Mouse (Mus musculus) midbrain, postnatal 0 days (tissue): ENCODE measurements around the gene Fmnl2. TPM values are rescaled to one million over a fixed set of nuclear protein-coding genes. Genes with fewer than 3 reads are reported as not detected.

Experiments
- ATAC-seq: fragments of 200-750 bp; cut with Nextera tagmentation; 2 replicates; pipeline ENCODE4 v1.8.0; 2017; ENCODE audit warnings: moderate number of reproducible peaks, mild to moderate bottlenecking, moderate TSS enrichment, moderate library complexity; ENCODE audit not compliant: low FRiP score
- DNase-seq: peaks from one replicate; pipeline ENCODE4 v3.0.0-alpha.2; 2015; ENCODE audit warnings: low spot score
- H3K27ac ChIP-seq: fragments of 300-500 bp; sonication (generic); 2 replicates; pipeline ENCODE4 v1.5.1; 2014; ENCODE audit warnings: low read depth, mild to moderate bottlenecking, low read length, mixed read lengths
- H3K27me3 ChIP-seq: fragments of 300-500 bp; sonication (generic); 2 replicates; pipeline ENCODE4 v1.6.1; 2014; ENCODE audit warnings: low read length, control low read depth, mixed read lengths; ENCODE audit not compliant: insufficient read depth
- H3K36me3 ChIP-seq: fragments of 300-500 bp; sonication (generic); 2 replicates; pipeline ENCODE4 v1.6.1; 2014; ENCODE audit warnings: low read length, control low read depth, mixed read lengths; ENCODE audit not compliant: insufficient read depth
- H3K4me1 ChIP-seq: fragments of 300-500 bp; sonication (generic); 2 replicates; pipeline ENCODE4 v1.6.1; 2014; ENCODE audit warnings: mild to moderate bottlenecking, control low read depth, antibody characterized with exemption, low read length, mixed read lengths; ENCODE audit not compliant: insufficient read depth
- H3K4me2 ChIP-seq: fragments of 300-500 bp; sonication (generic); 2 replicates; pipeline ENCODE4 v1.6.1; 2014; ENCODE audit warnings: low read depth, mild to moderate bottlenecking, low read length, mixed read lengths; ENCODE audit not compliant: poor library complexity, severe bottlenecking
- H3K4me3 ChIP-seq: fragments of 300-500 bp; sonication (generic); 2 replicates; pipeline ENCODE4 v1.5.1; 2014; ENCODE audit warnings: low read depth, mild to moderate bottlenecking, low read length, moderate library complexity
- H3K9ac ChIP-seq: fragments of 300-500 bp; sonication (generic); replicated peaks from 2 replicates; pipeline ENCODE4 v1.6.1; 2014; ENCODE audit warnings: mild to moderate bottlenecking, low read length, moderate library complexity, mixed read lengths; ENCODE audit not compliant: poor library complexity, severe bottlenecking
- H3K9me3 ChIP-seq: fragments of 300-500 bp; sonication (generic); 2 replicates; pipeline ENCODE4 v1.6.1; 2016; ENCODE audit warnings: low read length, control low read depth
- CTCF ChIP-seq: IDR thresholded peaks from 2 replicates; pipeline ENCODE4 v1.5.1; 2016; ENCODE audit warnings: antibody characterized with exemption, mild to moderate bottlenecking
- WGBS: fragments of 180-500 bp; shearing (Covaris S2); extraction: QIAGEN DNeasy Blood & Tissue Kit; methylation state at CpG from one replicate; pipeline ENCODE4 v1.1.7; 2014; 5-methylcytosine and 5-hydroxymethylcytosine counted together
- polyA plus RNA-seq: library from polyadenylated mRNA; unstranded; fragments of >200 nt; fragmentation: Nextera tagmentation; extraction: Ambion mirVana; gene quantifications from 2 replicates; pipeline ENCODE4 v1.2.1, GENCODE M21; 2015
- total RNA-seq: library from RNA; depleted of rRNA; stranded (reverse); fragments of >200 nt; gene quantifications from 2 replicates; pipeline ENCODE4 v1.2.3, GENCODE M21; 2014

Gene Fmnl2
- total and polyA plus RNA-seq, 2 experiments from 2014 or later = 8.4 to 27.0 TPM

GRCm38 (mm10) chr2:52949556-52949955, 91.9 kb downstream of the Fmnl2 start:
- peak; percentile 27 for TF ChIP-seq CTCF
- 95% methylated on average over 4 of the region's 4 CpGs for WGBS

GRCm38 (mm10) chr2:52950226-52950625, 92.6 kb downstream of the Fmnl2 start:
- DNase-seq = no peak
- 83% methylated on average over 4 of the region's 4 CpGs for WGBS

More at GRCm38 (mm10) chr2:52949556-52949955, 91.9 kb downstream of the Fmnl2 start:
- H3K4me2 ChIP-seq = no peak overlapping the region
- ATAC-seq (no peak), DNase-seq (no peak)
- H3K4me1 ChIP-seq = no peaks in the 10 kb centered on the region
- no peaks in the 10 kb centered on the region for H3K36me3 ChIP-seq
- no peaks in the 10 kb centered on the region for H3K27me3 ChIP-seq
- no peak overlapping the region for H3K4me3 ChIP-seq
- H3K9ac ChIP-seq = no peak overlapping the region
- H3K27ac ChIP-seq = no peak overlapping the region
- H3K9me3 ChIP-seq = no peaks in the 10 kb centered on the region

GRCm38 (mm10) chr2:52952202-52952730, 94.6 kb downstream of the Fmnl2 start:
- Histone ChIP-seq H3K9me3 (no peaks in the 10 kb centered on the region), H3K27ac (no peak overlapping the region), H3K36me3 (no peaks in the 10 kb centered on the region), H3K27me3 (no peaks in the 10 kb centered on the region), H3K4me2 (no peak overlapping the region), H3K4me3 (no peak overlapping the region), H3K9ac (no peak overlapping the region), H3K4me1 (no peaks in the 10 kb centered on the region)
- no peak for TF ChIP-seq CTCF
- 84% methylated on average over 6 of the region's 6 CpGs for WGBS
- ATAC-seq (no peak), DNase-seq (no peak)

More at GRCm38 (mm10) chr2:52950226-52950625, 92.6 kb downstream of the Fmnl2 start:
- Histone ChIP-seq H3K27me3 (no peaks in the 10 kb centered on the region), H3K4me2 (no peak overlapping the region), H3K4me1 (no peaks in the 10 kb centered on the region), H3K27ac (no peak overlapping the region), H3K9ac (no peak overlapping the region), H3K4me3 (no peak overlapping the region), H3K9me3 (no peaks in the 10 kb centered on the region), H3K36me3 (no peaks in the 10 kb centered on the region)
- ATAC-seq = no peak
- TF ChIP-seq CTCF = no peak

GRCm38 (mm10) chr2:52955090-52955489, 97.4 kb downstream of the Fmnl2 start:
- H3K27me3 ChIP-seq = no peaks in the 10 kb centered on the region
- H3K4me2 ChIP-seq = no peak overlapping the region
- TF ChIP-seq CTCF = no peak
- DNase-seq = peak; percentile 35
- WGBS = 81% methylated on average over 8 of the region's 8 CpGs
- no peak for ATAC-seq
- H3K9me3 ChIP-seq = no peaks in the 10 kb centered on the region
- no peaks in the 10 kb centered on the region for H3K36me3 ChIP-seq
- no peak overlapping the region for H3K27ac ChIP-seq
- no peak overlapping the region for H3K9ac ChIP-seq
- peaks cover 17% of the 10 kb centered on the region for H3K4me1 ChIP-seq
- H3K4me3 ChIP-seq = no peak overlapping the region

DNA sequence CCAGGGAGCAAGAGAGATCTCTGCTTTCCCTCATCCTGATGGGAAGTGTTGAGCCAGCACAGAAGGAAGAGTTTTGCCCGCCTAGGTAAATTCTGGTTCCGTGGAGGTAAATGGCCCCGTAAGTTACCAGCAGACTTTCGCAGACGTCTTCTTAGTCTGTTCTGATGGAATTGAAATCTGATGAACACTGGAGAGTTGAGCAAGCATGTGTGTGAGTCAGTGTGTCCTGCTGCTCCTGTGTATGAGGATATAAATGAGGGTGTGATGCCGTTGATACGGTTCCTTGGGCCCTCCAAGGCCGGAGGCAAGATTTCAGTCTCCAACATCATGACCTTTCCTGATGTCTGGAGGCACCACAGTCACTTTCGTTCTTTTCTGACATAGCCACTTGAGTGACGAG, 98.2 kb downstream of the Fmnl2 start:
- Histone ChIP-seq H3K36me3 (no peaks in the 10 kb centered on the region), H3K4me2 (no peak overlapping the region), H3K27ac (no peak overlapping the region), H3K9ac (no peak overlapping the region), H3K4me1 (peaks cover 17% of the 10 kb centered on the region), H3K27me3 (no peaks in the 10 kb centered on the region), H3K9me3 (no peaks in the 10 kb centered on the region), H3K4me3 (no peak overlapping the region)
- no peak for ATAC-seq
- no peak for DNase-seq
- 91% methylated on average over 10 of the region's 10 CpGs for WGBS
- TF ChIP-seq CTCF = no peak

DNA sequence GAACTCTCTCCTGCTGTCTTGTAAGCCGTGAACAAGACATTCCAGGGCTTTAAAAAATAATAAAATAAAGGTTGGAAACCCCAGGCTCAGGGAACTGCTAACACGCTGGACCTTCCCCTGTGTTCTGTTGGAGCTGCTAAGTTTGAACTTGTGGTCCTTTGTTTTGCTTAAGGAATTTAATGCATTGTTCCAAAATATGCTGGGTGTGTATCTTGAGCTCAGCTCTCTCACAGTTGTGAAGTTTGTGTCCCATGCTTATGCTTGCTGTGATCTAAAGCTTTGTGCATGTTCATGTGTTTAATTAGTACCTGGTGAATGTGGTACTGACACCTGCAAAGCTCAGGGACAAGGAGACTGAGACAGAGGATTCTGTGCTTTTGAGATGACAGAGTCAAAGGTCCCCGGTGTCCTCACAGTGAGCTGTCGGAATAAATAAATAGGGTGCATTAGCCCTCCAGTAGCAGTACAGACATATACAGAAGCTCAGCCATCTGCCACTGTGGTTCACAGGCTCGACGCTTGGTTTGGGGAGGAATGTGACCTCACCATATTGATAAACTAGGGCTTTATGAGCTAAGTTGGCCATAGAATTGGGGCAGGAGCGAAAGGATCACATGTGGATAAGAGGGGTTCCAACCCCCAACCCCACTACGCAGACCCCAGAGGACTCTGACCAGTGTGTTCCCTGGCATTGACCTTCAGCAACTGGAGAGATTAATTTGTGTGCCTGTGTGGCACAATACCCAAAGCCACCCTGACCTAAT, 100.3 kb downstream of the Fmnl2 start:
- Histone ChIP-seq H3K36me3 (no peaks in the 10 kb centered on the region), H3K9ac (0 out of 2 replicates have a peak overlapping the region, but pooled peaks have one; percentile 13), H3K27ac (no peak overlapping the region; the same call in 1 of the 2 replicates), H3K27me3 (no peaks in the 10 kb centered on the region), H3K4me2 (peak overlapping the region; percentile 12; the same call in 1 of the 2 replicates), H3K4me1 (peaks cover 17% of the 10 kb centered on the region), H3K9me3 (no peaks in the 10 kb centered on the region), H3K4me3 (no peak overlapping the region)
- TF ChIP-seq CTCF = no peak
- no peak for DNase-seq
- WGBS = 21% methylated on average over 8 of the region's 8 CpGs
- ATAC-seq = 0 out of 2 replicates have a peak, but pooled peaks have one; percentile 28
